Mouse (Mus musculus) CH12.LX (cell line): ENCODE measurements around the gene Spire2. TPM values are rescaled to one million over a fixed set of nuclear protein-coding genes. Genes with fewer than 3 reads are reported as not detected.
"Not testable (repeated sequence)": the region's sequence is repeated elsewhere in the genome, so short reads cannot be mapped to it uniquely, and the experiment has no call there.

Source experiments
- DNase-seq: peaks from one replicate; pipeline ENCODE4 v3.0.0-alpha.2; 2013; ENCODE audit errors: extremely low read depth
- H3K27ac ChIP-seq: 2 replicates; pipeline ENCODE4 v1.5.1; 2012; ENCODE audit warnings: low read depth, mild to moderate bottlenecking, control low read depth, moderate library complexity; ENCODE audit not compliant: insufficient read depth
- H3K27me3 ChIP-seq: replicated peaks from 2 replicates; pipeline ENCODE3; 2012; ENCODE audit warnings: inconsistent platforms
- H3K36me3 ChIP-seq, 2 experiments: replicated peaks in 1 of 2; 2 replicates each; pipeline versions ENCODE3 to v1.6.1; 2012; ENCODE audit warnings: inconsistent platforms in 1 of 2, low read length in 1 of 2, mild to moderate bottlenecking in 1 of 2, mixed read lengths in 1 of 2, moderate library complexity in 1 of 2; ENCODE audit not compliant: control insufficient read depth in 1 of 2, insufficient read depth in 1 of 2
- H3K4me1 ChIP-seq, 2 experiments: 2 replicates each; pipeline ENCODE4 v1.6.1; 2012; ENCODE audit warnings: inconsistent platforms in 1 of 2, moderate library complexity in 1 of 2; ENCODE audit not compliant: insufficient read depth in 2 of 2, control insufficient read depth in 1 of 2
- H3K4me2 ChIP-seq: 2 replicates; pipeline ENCODE4 v1.6.1; 2012; ENCODE audit warnings: low read depth, mild to moderate bottlenecking, control low read depth; ENCODE audit not compliant: poor library complexity, insufficient read depth, severe bottlenecking
- H3K4me3 ChIP-seq, 3 experiments: fragments of 150-350 bp in 1 of 3; sonication (generic) in 1 of 3; replicated peaks in 1 of 3; 2 replicates each; pipeline versions ENCODE3 to v1.5.1; 2011 to 2012; ENCODE audit warnings: low read depth in 2 of 3, low read length in 2 of 3, mild to moderate bottlenecking in 2 of 3, moderate library complexity in 2 of 3, control low read depth in 1 of 3, improper control_type of control experiment in 1 of 3, inconsistent platforms in 1 of 3, mixed read lengths in 1 of 3; ENCODE audit not compliant: poor library complexity in 1 of 3
- H3K79me2 ChIP-seq: replicated peaks from 2 replicates; pipeline ENCODE4 v1.6.1; 2012; ENCODE audit warnings: mild to moderate bottlenecking, moderate library complexity; ENCODE audit not compliant: control insufficient read depth, poor library complexity, insufficient read depth, severe bottlenecking; ENCODE audit errors: extremely low read depth
- H3K9ac ChIP-seq: 2 replicates; pipeline ENCODE4 v1.6.1; 2012; ENCODE audit warnings: low read depth, mild to moderate bottlenecking, control low read depth, moderate library complexity; ENCODE audit not compliant: insufficient read depth
- H3K9me3 ChIP-seq: replicated peaks from 2 replicates; pipeline ENCODE3; 2012; ENCODE audit warnings: low read length, inconsistent platforms, mixed read lengths
- CHD1 ChIP-seq: IDR thresholded peaks from 2 replicates; pipeline ENCODE4 v1.6.1; 2012; ENCODE audit warnings: low read depth, low read length, improper control_type of control experiment, inconsistent platforms
- CHD2 ChIP-seq: IDR thresholded peaks from 2 replicates; pipeline ENCODE4 v1.6.1; 2011; ENCODE audit warnings: low read length, improper control_type of control experiment
- CTCF ChIP-seq, 2 experiments: IDR thresholded peaks in 1 of 2; conservative IDR thresholded peaks in 1 of 2; 2 replicates each; pipeline ENCODE4 v1.5.1; 2011 to 2012; ENCODE audit warnings: low read depth in 2 of 2, low read length in 2 of 2, improper control_type of control experiment in 1 of 2, inconsistent platforms in 1 of 2, mild to moderate bottlenecking in 1 of 2, moderate library complexity in 1 of 2
- ETS1 ChIP-seq: conservative IDR thresholded peaks from 2 replicates; pipeline ENCODE4 v1.6.1; 2012; ENCODE audit warnings: low read depth, mild to moderate bottlenecking, inconsistent platforms, low read length, improper control_type of control experiment, moderate library complexity
- GABPA ChIP-seq: IDR thresholded peaks from 2 replicates; pipeline ENCODE4 v1.6.1; 2012; ENCODE audit warnings: low read depth, low read length, improper control_type of control experiment, inconsistent platforms; ENCODE audit not compliant: insufficient replicate concordance
- HCFC1 ChIP-seq: IDR thresholded peaks from 2 replicates; pipeline ENCODE4 v1.6.1; 2012; ENCODE audit warnings: low read depth, mild to moderate bottlenecking, inconsistent platforms, low read length, improper control_type of control experiment
- IRF4 ChIP-seq: IDR thresholded peaks from 2 replicates; pipeline ENCODE4 v1.6.1; 2014; ENCODE audit warnings: low read depth, mild to moderate bottlenecking, inconsistent platforms, low read length, improper control_type of control experiment
- JUND ChIP-seq: conservative IDR thresholded peaks from 2 replicates; pipeline ENCODE4 v1.6.1; 2011; ENCODE audit warnings: low read depth, low read length, improper control_type of control experiment
- KAT2A ChIP-seq: IDR thresholded peaks from 2 replicates; pipeline ENCODE4 v1.6.1; 2012; ENCODE audit warnings: low read length, improper control_type of control experiment, inconsistent platforms; ENCODE audit not compliant: insufficient replicate concordance
- MAFK ChIP-seq: IDR thresholded peaks from 2 replicates; pipeline ENCODE4 v1.6.1; 2011; ENCODE audit warnings: low read length, improper control_type of control experiment; ENCODE audit not compliant: insufficient replicate concordance
- MAX ChIP-seq: IDR thresholded peaks from 2 replicates; pipeline ENCODE4 v1.6.1; 2011; ENCODE audit warnings: low read length, improper control_type of control experiment
- MEF2A ChIP-seq: IDR thresholded peaks from 2 replicates; pipeline ENCODE4 v1.6.1; 2014; ENCODE audit warnings: low read depth, mild to moderate bottlenecking, inconsistent platforms, low read length, improper control_type of control experiment, borderline replicate concordance
- MYC ChIP-seq: IDR thresholded peaks from 2 replicates; pipeline ENCODE4 v1.6.1; 2011; ENCODE audit warnings: low read depth, mild to moderate bottlenecking, improper control_type of control experiment, low read length
- NRF1 ChIP-seq: IDR thresholded peaks from 2 replicates; pipeline ENCODE4 v1.6.1; 2014; ENCODE audit warnings: low read depth, mild to moderate bottlenecking, inconsistent platforms, low read length, improper control_type of control experiment, moderate library complexity
- PAX5 ChIP-seq: IDR thresholded peaks from 2 replicates; pipeline ENCODE4 v1.6.1; 2012; ENCODE audit warnings: low read length, inconsistent platforms, mixed read lengths
- POLR2A ChIP-seq: IDR thresholded peaks from 2 replicates; pipeline ENCODE4 v1.6.1; 2011; ENCODE audit warnings: low read depth, mild to moderate bottlenecking, improper control_type of control experiment, low read length
- POLR2AphosphoS2 ChIP-seq: IDR thresholded peaks from 2 replicates; pipeline ENCODE4 v1.6.1; 2011; ENCODE audit warnings: low read depth, low read length, improper control_type of control experiment
- RAD21 ChIP-seq: IDR thresholded peaks from 2 replicates; pipeline ENCODE4 v1.6.1; 2011; ENCODE audit warnings: low read depth, mild to moderate bottlenecking, low read length, improper control_type of control experiment, moderate library complexity
- RCOR1 ChIP-seq: conservative IDR thresholded peaks from 2 replicates; pipeline ENCODE4 v1.6.1; 2012; ENCODE audit warnings: low read depth, mild to moderate bottlenecking, inconsistent platforms, low read length, improper control_type of control experiment
- SIN3A ChIP-seq: IDR thresholded peaks from 2 replicates; pipeline ENCODE4 v1.6.1; 2012; ENCODE audit warnings: low read length, improper control_type of control experiment, inconsistent platforms
- SMC3 ChIP-seq: IDR thresholded peaks from 2 replicates; pipeline ENCODE4 v1.6.1; 2011; ENCODE audit warnings: low read depth, low read length, improper control_type of control experiment
- TBP ChIP-seq: conservative IDR thresholded peaks from 2 replicates; pipeline ENCODE4 v1.6.1; 2011; ENCODE audit warnings: low read depth, low read length, improper control_type of control experiment
- TCF12 ChIP-seq: IDR thresholded peaks from 2 replicates; pipeline ENCODE4 v1.6.1; 2014; ENCODE audit warnings: low read depth, mild to moderate bottlenecking, inconsistent platforms, low read length, improper control_type of control experiment
- UBTF ChIP-seq: IDR thresholded peaks from 2 replicates; pipeline ENCODE4 v1.6.1; 2012; ENCODE audit warnings: low read depth, mild to moderate bottlenecking, inconsistent platforms, low read length, improper control_type of control experiment, moderate library complexity
- USF1 ChIP-seq: IDR thresholded peaks from 2 replicates; pipeline ENCODE4 v1.6.1; 2014; ENCODE audit warnings: low read depth, mild to moderate bottlenecking, inconsistent platforms, low read length, improper control_type of control experiment
- USF2 ChIP-seq: conservative IDR thresholded peaks from 2 replicates; pipeline ENCODE4 v1.6.1; 2011; ENCODE audit warnings: low read depth, low read length, improper control_type of control experiment
- ZC3H11A ChIP-seq: IDR thresholded peaks from 2 replicates; pipeline ENCODE4 v1.6.1; 2012; ENCODE audit warnings: low read depth, mild to moderate bottlenecking, inconsistent platforms, low read length, improper control_type of control experiment
- ZKSCAN1 ChIP-seq: IDR thresholded peaks from 2 replicates; pipeline ENCODE4 v1.6.1; 2012; ENCODE audit warnings: low read depth, inconsistent platforms, low read length, improper control_type of control experiment, borderline replicate concordance
- ZMIZ1 ChIP-seq: IDR thresholded peaks from 2 replicates; pipeline ENCODE4 v1.6.1; 2012; ENCODE audit warnings: low read depth, mild to moderate bottlenecking, inconsistent platforms, low read length, improper control_type of control experiment
- ZNF384 ChIP-seq: IDR thresholded peaks from 2 replicates; pipeline ENCODE4 v1.6.1; 2012; ENCODE audit warnings: low read depth, low read length, improper control_type of control experiment, inconsistent platforms
- dilution Hi-C: fragments of 300-500 bp; cut with MboI; formaldehyde crosslinking; loops from 2 replicates; pipeline ENCODE4 v1.14.3; 2020; ENCODE audit warnings: low sequenced_read_pairs; ENCODE audit not compliant: extremely low pct_unique_long_range_greater_than_20kb, extremely low pct_ligation_motif_present
- in situ Hi-C: fragments of 300-500 bp; cut with MboI; formaldehyde crosslinking; loops from 3 replicates; pipeline ENCODE4 v1.14.3; 2019; ENCODE audit warnings: low sequenced_read_pairs, low pct_ligation_motif_present, low pct_unique_long_range_greater_than_20kb, mixed read lengths
- polyA plus RNA-seq: library from polyadenylated mRNA; unstranded; fragments of >175 nt; gene quantifications from 2 replicates; pipeline ENCODE4 v1.2.1, GENCODE M21; 2012; ENCODE audit warnings: low read depth; ENCODE audit not compliant: insufficient read length
- total RNA-seq, 2 experiments: library from RNA; depleted of rRNA; stranded (reverse); fragments of 300-350 nt in 1 of 2; fragments of >200 nt in 1 of 2; gene quantifications; 2 replicates each; pipeline ENCODE4 v1.2.3; 2012 to 2014

The Spire2 gene
- total and polyA plus RNA-seq, 3 experiments, result 1.1 to 2.9 (median 2.6) TPM

- H3K27ac ChIP-seq, H3K4me3 ChIP-seq, H3K79me2 ChIP-seq, DNase-seq, H3K9ac ChIP-seq, in situ Hi-C loops, H3K4me2 ChIP-seq, H3K9me3 ChIP-seq, H3K36me3 ChIP-seq, dilution Hi-C loops: not testable (repeated sequence)
- H3K27me3 ChIP-seq, result peaks cover 16% of the 10 kb centered on the region
- TF ChIP-seq CTCF (conservative IDR thresholded peaks at IDR 0.05 in 1 of 2, IDR thresholded peaks at IDR 0.05 in 1 of 2; ENCODE audit: low read depth in 2 of 2, low read length in 2 of 2) (peak in 1 of 2 experiments; percentile 21; a peak in 1 of 4 replicates), TBP (peak; percentile 75)
- peaks cover 17 to 49% of the 10 kb centered on the region in 2 experiments for H3K4me1 ChIP-seq
Measured at GRCm38 (mm10) chr8:123414997-123415696, 82.6 kb downstream of the Spire2 start.

GRCm38 (mm10) chr8:123415967-123416943 is 83.7 kb downstream of the Spire2 start:
- H3K27ac ChIP-seq, result no peak overlapping the region
- H3K9me3 ChIP-seq, result no peaks in the 10 kb centered on the region
- H3K4me3 ChIP-seq, result no peak overlapping the region
- H3K79me2 ChIP-seq, result no peaks in the 10 kb centered on the region
- no peak overlapping the region for H3K9ac ChIP-seq
- H3K27me3 ChIP-seq, result peaks cover 7% of the 10 kb centered on the region
- peak; percentile 56 for DNase-seq
- H3K36me3 ChIP-seq, result no peaks in the 10 kb centered on the region
- dilution Hi-C loops (no loop called here), in situ Hi-C loops (no loop called here)
- no peak overlapping the region for H3K4me2 ChIP-seq
- peaks cover 11 to 42% of the 10 kb centered on the region in 2 experiments for H3K4me1 ChIP-seq
- TF ChIP-seq POLR2AphosphoS2, result no peak
- no peak for TF ChIP-seq MAX
- no peak for TF ChIP-seq MYC
- TF ChIP-seq ZKSCAN1, result no peak
- peak; percentile 38; the same call in 1 of the 2 replicates for TF ChIP-seq ZNF384
- no peak for TF ChIP-seq USF1
- no peak for TF ChIP-seq NRF1
- TF ChIP-seq ETS1, result no peak
- TF ChIP-seq SIN3A, result no peak
- peak in 1 of 2 experiments; percentile 97; a peak in 2 of 4 replicates for TF ChIP-seq CTCF (conservative IDR thresholded peaks at IDR 0.05 in 1 of 2, IDR thresholded peaks at IDR 0.05 in 1 of 2; ENCODE audit: low read depth in 2 of 2, low read length in 2 of 2)
- TF ChIP-seq CHD1, result no peak
- no peak for TF ChIP-seq KAT2A
- TF ChIP-seq SMC3, result peak; percentile 48
- TF ChIP-seq USF2, result no peak
- TF ChIP-seq MEF2A, result no peak
- TF ChIP-seq ZC3H11A, result no peak
- TF ChIP-seq MAFK, result no peak
- TF ChIP-seq RAD21, result peak; percentile 40
- no peak for TF ChIP-seq PAX5
- TF ChIP-seq GABPA, result no peak
- TF ChIP-seq RCOR1, result no peak
- TF ChIP-seq HCFC1, result no peak
- no peak for TF ChIP-seq POLR2A
- no peak for TF ChIP-seq ZMIZ1
- TF ChIP-seq IRF4, result no peak
- no peak for TF ChIP-seq UBTF
- TF ChIP-seq JUND, result no peak
- TF ChIP-seq CHD2, result no peak
- no peak for TF ChIP-seq TCF12
